Mouse (Mus musculus) lung, postnatal 14 days (tissue): ENCODE data around the gene Ipcef1.
"Not testable (repeated sequence)": the region's sequence is repeated elsewhere in the genome, so short reads cannot be mapped to it uniquely, and the experiment has no call there.

Experiments
- DNase-seq: peaks from one replicate; pipeline ENCODE4 v3.0.0; 2021

Ipcef1 gene

DNA sequence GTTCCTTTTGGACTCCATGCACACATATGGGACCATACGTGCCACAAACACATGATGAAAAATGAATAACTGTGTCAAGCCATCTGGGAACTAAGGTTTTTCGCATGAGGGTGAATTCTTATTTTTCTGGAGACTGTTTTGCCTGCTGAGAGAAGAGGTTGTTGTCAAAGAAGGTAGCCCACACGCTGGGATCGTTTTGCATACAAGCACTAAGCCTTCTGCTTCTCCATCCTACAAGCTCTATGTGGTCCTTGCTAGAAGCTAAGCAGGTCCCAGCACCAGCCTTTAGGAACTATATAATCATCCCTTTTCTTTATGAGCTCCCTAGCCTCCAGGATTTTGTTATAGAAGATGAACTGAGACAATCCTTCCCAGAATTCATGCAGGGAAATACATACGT is 93.5 kb downstream of the Ipcef1 start:
- DNase-seq = no peak

DNA sequence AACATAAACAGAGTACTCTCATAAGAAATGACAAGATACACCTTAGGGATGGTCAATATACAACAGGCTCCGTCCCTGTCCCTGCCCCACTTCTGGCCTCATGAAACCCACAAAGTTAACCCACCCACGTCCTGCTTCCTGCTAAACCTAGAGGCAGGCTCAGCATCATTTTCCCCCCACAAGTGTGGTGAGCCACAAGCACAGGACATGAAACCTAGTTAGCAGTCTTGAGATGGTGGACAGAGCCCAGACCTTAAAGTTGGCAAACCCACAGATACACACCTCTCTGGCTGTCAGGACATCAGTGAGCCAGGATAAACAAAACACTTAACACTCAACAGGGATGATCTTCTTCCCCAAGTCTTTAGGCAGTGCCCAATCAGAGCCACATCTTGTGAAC is 95.9 kb downstream of the Ipcef1 start:
- no peak for DNase-seq

DNA sequence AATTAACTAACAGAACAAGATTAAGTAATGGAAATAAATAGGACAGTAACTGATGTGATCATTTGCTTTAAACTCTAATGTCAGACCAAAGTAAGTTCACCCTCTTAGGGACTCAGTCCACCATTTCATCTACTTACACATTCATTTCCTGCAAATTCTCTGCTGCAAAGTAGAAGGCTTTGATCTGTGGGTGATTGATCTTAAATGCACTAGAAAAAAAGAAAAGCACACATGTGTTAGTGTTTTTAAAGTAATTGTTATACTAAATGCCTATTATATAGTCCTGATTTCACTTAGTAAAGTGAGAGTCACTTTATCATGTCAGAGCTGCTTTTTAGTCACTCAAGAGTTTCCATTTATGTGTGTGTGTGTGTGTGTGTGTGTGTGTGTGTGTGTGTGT is 97.7 kb downstream of the Ipcef1 start:
- no peak for DNase-seq

- no peak for DNase-seq
These were observed 99.2 kb downstream of the Ipcef1 start for GRCm38 (mm10) chr10:6953115-6953514.

DNA sequence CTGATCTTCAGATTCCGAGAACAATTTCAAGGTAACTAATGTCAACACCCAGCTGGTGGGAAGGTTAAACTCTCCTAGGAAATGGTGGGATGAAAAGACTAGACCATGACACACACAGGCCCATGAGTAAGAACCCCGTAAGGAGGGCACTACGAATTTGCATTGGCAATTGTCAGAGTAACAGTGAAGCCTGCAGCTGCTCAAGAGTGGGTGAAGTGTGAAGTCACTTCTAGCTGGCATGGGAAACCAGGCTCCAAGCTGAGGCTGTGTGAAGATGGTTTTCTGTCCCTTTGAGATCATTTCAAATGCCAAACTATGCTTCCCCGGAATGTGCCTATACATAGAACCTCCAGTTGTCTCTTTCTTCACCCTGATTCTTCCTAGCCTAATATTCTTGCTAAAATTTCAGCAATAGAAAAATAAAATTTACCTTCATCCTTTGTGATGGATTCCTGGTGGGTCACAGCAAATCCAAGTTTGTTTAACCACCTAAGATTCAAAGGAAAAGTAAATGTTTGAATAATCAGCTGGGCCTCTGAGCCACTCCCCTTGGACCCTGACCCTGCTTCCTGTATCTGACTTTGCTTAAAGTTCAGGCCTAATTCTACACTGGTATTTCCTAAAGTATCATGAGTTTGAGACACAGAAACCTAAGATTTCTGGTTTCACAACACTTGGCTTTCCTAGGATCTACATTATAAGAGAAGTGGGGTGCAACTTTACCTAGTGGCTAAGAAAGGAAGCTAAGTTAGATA is 115.4 kb downstream of the Ipcef1 start:
- DNase-seq = no peak

- DNase-seq = no peak
These were observed 117.5 kb downstream of the Ipcef1 start for GRCm38 (mm10) chr10:6934776-6935175.

GRCm38 (mm10) chr10:6930889-6931288 is 121.4 kb downstream of the Ipcef1 start:
- no peak for DNase-seq

GRCm38 (mm10) chr10:6930398-6930797 is 121.9 kb downstream of the Ipcef1 start:
- DNase-seq = no peak

DNA sequence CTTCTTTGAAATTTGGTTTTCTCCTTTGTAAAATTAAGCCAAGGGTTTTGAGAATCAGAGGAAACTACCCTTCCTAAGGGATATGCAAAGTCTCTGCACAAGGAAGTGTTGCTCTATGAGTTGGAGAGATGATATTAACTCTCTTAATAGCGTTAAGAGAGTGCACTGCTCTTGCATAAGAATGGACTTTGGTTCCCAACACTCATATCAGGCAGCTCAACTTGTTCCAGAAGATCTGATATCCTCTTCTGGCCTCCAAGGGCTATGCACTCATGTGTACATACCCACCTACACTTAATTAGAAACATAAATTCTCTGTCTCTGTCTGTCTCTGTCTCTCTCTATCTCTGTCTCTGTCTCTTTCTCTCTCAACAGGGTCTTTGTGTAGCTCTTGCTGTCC is 123.4 kb downstream of the Ipcef1 start:
- DNase-seq = no peak

DNA sequence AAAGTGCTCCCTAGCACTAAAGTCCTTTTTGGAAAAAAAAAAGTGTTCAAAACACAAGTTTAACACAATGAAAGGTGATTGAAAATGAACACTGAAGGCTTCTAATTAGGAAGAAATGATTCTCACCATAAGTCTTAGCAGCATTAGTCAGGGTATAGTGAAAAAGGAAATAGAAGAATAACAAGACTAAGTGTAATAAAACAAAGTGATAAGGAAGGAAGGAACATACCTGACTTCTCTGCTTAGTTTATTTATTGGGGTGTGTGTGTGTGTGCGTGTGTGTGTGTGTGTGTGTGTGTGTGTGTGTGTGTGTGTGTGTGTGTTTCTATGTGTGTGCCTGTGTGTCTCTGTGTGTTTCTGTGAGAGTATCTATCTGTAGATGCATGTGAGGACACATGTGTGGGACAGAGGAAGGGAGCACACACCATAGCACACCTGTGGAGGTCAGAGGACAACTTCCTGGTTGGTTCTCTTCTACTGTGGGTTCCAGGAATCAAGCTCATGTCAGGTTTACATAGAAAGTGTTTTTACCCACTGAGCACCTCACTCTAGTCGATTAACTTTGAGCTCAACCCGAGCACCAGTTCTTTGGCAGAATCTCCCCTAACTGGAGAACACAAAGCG is 124.6 kb downstream of the Ipcef1 start:
- no peak for DNase-seq

DNA sequence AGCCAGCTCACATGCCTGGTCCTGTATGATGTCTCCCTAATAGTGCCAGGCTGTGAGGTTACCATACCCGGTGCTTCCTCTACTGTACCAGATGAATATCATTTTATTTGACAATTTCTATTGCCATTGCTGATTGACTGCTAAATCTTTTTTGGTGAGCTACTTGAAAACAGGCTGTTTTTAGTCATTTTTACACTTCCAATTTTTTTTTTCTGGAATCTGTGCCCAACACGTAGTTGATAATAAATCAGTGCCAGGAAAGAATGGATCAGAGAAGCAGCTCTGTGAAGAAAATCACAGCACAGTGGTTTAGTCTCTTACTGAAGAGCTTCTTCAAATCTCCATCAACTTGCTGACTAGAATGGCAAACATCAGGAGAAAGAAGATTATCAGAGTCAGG is 125.6 kb downstream of the Ipcef1 start:
- no peak for DNase-seq

DNA sequence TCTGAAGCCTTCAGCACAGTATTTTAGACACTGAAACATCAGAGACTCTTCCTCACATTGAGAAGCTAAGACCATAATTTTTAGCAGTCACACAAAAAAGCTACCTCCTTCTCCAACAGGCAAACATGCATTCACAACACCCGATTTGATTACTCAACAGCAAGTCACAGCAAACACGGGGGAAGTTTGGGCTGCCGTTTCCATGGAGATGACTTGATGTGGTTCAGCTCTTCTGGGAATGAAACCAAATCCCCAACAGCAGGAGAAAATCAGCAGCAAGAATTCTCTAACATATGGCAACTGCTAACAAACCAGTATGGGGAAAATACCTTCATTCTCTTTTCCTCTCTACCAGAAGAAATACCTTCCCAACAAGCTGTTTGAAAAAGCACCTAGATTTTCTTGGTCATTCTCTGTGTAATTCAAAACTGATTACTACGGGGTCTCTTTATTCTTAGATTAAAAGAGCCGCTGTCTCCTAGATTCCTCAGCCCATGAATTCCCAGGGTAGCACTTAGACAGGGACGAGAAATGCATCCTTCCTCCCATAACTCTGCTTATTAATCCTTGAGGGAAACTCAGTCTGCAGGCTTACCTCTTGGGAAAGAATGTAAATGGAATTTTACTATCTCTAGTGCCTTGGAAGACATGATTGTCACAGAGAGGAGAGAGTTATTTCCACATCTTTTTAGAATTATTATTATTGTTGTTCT is 135.6 kb downstream of the Ipcef1 start:
- DNase-seq = peak; percentile 31

DNA sequence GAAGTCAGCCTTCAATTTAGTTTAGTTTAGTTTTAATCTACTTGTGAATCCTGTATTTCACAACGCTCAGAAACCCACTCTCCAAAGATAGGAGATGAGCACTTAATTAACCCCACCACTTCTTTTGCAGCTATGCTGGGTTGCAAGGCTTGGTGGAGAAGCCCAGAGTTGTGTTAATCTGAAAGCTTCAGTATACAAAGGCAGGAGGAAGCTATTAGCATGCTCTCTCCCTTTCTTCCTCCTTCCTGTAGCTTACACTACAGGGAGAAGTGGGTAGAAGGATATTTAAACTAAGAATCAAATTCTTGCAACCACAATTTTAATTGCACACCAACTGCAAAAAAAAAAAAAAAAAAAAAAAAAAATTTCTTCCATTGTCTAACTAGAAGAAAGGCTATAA is 136.3 kb downstream of the Ipcef1 start:
- DNase-seq = no peak

DNA sequence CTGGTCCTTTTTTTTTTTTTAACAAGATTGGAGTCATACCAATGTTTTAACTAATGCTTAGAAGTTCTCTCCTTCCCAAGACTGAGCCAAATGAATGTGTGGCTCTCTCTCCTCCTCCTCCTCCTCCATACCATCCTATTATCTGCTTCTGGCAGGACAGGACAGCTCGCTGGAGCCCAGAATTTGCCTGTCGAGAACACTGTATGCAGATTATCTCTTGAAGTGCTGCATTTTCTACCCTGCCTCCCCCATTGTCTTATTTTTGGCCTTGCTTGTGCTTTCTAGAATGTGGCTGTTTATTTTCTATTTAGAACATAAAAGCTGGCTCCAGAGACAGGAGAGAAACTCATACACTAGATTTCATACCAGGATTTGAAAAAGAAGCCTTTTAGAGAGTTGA is 142.5 kb downstream of the Ipcef1 start:
- DNase-seq = no peak

- DNase-seq = no peak
These were observed 150.4 kb downstream of the Ipcef1 start for GRCm38 (mm10) chr10:6901819-6902393.

- DNase-seq = no peak
These were observed 152.2 kb downstream of the Ipcef1 start for GRCm38 (mm10) chr10:6900126-6900525.

DNA sequence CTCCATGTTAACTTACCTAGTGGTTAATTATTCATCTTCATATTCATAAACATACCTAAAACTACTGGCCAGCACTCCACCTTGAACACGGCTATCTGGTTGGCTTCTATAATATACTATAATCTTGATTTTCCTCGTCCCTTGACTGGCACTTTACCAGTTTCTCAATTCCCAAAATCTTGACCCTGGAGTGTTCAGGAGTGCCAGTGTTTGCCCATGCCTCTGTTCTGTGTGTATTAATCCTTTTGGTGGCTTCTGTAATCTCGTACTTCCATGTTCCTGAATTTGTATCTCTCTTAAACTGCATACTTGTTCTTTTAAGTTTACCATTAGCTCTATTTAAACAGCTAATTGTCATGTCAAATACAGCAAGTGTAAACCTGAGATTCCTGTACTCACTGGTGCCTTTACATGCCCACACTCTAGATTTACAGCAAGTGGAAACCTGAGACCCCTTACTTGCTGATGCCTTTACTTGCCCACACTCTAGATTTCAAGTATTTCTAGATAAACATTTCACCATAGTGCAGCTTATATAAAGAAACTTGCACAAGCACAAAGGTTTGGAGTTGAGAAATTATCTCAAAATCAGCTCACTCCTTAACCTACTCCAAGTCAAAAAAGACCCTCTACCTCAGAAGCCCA is 155.5 kb downstream of the Ipcef1 start:
- DNase-seq = no peak

GRCm38 (mm10) chr10:6895796-6896195 is 156.5 kb downstream of the Ipcef1 start:
- no peak for DNase-seq

DNA sequence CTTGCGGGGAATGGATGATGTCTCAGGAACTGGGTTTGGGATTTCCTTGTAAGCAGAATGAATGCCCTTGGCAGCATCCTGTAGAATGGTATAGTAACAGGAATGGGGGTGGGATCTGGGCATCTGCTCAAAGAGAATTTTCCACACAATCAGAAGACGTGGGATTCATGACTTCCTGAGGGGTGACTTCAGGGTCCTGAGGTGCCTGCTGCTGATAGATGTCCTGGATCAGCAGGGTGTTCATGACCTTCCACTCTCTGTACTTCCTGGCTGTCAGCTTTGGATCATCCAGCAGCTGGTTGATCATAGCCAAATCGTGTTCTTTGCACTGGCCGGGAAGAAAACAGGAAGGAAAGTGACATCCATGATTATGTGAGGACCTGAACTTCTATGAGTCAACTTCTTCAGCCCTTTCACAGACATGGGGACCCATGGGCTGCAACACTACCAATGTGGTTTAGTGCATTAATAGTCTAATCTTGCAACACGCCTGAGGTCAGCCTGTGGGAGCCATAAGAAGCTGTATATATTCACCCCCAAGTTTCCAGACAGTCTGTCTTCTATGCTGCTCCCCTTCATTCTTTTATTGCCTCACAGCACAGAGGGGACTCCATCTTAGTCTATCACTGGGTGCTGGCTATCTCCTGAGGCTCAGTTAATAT is 161.8 kb downstream of the Ipcef1 start:
- no peak for DNase-seq

GRCm38 (mm10) chr10:6889640-6890245 is 162.5 kb downstream of the Ipcef1 start:
- no peak for DNase-seq

DNA sequence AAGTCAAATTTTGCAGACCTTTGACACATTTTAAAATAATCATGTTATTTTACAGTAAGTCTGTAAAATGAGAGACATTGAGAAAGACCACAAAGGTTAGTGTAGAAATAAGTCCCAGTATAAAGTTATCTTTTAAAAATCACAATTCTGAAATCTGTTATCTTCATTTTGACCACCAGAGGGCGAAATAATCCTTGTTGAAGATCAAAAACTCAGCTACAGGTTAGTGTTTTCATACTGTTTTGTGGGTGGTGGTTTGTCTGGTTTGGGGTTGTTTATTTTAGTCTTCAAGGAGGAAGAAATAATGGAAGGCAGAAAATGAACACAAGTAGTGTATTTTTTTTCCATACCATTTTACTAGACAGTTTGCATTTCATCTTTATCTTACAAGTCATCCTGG is 166.8 kb downstream of the Ipcef1 start:
- DNase-seq = no peak

DNA sequence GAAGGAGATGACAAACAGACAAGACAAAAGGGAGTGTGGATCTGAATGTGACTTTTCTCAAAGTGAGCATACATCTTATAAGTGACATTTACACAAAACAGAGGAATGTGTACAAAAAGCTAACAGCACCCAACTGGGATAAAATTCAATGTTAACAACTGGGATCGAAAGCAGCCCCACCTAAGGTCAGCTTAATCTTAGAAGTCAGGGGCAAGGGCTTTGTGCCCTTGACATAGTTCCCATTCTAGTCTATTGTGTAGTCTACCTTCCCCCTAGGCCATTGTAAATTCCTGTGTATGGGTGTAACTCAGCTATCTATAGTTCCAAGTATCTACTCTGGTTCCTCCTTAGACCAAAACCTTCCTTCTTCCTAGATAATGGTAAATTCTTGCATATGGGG is 170.2 kb downstream of the Ipcef1 start:
- not testable (repeated sequence) for DNase-seq
